Mouse (Mus musculus) urinary bladder, postnatal 14 days (tissue): Measurements from ENCODE around the gene Galnt12.
A peak's percentile ranks its signal among the peaks of the same experiment; 100 is the strongest.

Source experiments
- DNase-seq: peaks from one replicate; pipeline ENCODE4 v3.0.0; 2021; ENCODE audit warnings: low spot score

The Galnt12 gene

DNA sequence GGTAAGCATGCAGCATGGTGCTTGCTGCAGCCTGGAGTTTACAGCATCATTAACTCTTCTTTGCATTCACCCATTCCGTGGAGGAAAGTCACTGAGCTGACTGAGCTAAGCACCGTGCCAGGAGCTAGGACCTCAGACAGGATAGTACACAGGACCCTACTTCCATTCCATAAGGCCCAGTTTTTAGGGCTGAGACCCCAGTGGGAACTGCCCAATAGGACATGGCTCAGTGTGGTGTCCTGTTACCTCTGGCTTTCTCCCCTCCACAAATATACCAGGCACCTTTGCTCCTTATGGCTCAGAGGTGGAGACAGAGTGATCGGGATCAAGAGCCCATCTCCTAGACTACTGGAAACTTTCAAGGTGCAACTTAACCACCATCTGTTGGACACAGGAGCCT, 59.1 kb downstream of the Galnt12 start:
- DNase-seq, result no peak

DNA sequence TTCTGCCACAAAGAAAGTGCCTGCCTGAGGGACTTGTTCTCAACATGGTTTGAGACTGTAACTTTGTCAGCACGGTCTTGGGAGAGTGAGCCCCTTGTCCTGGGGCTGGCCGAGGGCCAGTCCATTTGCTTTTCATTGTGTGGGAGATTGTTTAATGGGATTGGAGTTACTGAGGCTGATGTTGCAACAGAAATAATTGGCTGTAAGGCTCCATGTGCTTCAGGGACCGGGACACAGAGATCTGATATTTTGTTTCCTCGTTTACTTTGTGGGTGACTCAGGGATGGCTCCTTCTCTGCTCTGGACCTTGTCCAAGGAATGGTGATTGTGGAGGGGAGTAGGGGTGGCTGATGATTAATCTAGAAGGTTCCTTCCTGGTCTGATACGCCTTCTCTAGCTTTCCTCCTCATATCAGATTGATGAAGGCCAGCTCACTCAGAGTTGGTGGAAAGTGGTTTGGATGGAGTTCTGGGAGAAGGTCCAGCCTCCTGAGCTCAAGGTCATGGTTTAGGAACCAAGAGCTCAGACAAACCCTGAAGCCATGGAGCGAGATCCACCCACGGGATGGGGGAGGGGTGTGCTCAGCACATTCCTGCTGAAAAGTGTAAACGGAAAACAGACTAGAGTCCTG, 60.0 kb downstream of the Galnt12 start:
- peak; percentile 74 for DNase-seq

- no peak for DNase-seq
Measured at GRCm38 (mm10) chr4:47161103-47161755, 69.5 kb downstream of the Galnt12 start.

- no peak for DNase-seq
Measured at GRCm38 (mm10) chr4:47161756-47162587, 70.3 kb downstream of the Galnt12 start.

DNA sequence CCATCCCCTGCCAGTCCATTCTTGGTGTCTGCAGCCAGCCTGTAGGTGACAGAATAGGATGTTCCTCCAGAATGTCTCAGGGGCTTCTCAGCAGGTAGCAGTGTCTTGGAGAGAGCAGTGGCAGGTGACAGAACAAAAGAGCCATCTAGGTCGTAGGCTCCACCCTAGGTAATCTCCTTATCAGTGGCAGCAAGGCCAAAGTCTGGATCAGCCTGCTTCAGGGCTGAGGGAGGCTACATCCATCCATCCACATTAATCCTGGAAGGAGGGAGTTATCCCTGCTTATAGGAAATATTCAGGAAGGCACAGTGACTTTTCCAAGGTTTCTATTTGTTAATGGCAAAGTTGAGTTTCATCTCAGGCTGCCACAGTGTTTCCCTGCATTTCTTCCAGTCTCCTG, 80.6 kb downstream of the Galnt12 start:
- no peak for DNase-seq
